Mouse (Mus musculus) gastrocnemius, postnatal 36 days (tissue): Measurements from ENCODE around the gene Cnpy3. TPM values are rescaled to one million over a fixed set of nuclear protein-coding genes. Genes with fewer than 3 reads are reported as not detected.

Source experiments
- DNase-seq, 2 experiments: peaks; one replicate each; pipeline ENCODE4 v3.0.0; 2022
- intact Hi-C: fragments of 180-260 bp; cut with DNase I; formaldehyde crosslinking; loops from one replicate; pipeline ENCODE4 v1.15.1; 2025
- total RNA-seq, 2 experiments: library from RNA; stranded (reverse); gene quantifications; 2 replicates each; pipeline ENCODE4 v1.2.3; 2021

Gene Cnpy3
- total RNA-seq, 2 experiments from 2014 or later = 7.6 to 8.9 TPM

DNA sequence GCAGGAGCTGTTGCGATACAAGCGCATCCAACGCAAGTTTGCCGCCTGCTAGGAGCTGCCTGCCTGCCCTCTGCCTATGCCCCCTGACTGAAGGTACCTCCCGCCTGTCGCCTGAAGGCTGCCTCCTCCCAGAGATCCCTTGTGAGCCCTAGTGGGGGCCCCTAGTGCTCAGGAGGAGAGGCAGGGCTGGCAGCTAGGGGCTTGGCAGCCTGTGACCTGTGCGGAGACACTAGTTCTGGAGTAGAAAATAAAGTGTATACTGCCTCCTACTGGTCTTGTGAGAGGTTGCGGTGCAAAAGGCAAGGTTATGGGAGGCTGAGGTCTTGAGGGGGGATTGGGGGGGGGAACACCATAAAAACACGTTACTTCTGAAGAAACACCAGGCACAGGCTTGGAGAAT lies 26.7 kb downstream of the Cnpy3 start:
- DNase-seq = no peak
- intact Hi-C loops = loop anchor here (5.0 kb wide), 1 partner anchor 198 kb away; no protein-coding TSS in a partner anchor

- no peak for DNase-seq
- intact Hi-C loops = loop anchor here (5.0 kb wide), 3 partner anchors 82 to 887 kb away; no protein-coding TSS in a partner anchor
Observed at GRCm38 (mm10) chr17:46724477-46725084, 27.4 kb downstream of the Cnpy3 start.

DNA sequence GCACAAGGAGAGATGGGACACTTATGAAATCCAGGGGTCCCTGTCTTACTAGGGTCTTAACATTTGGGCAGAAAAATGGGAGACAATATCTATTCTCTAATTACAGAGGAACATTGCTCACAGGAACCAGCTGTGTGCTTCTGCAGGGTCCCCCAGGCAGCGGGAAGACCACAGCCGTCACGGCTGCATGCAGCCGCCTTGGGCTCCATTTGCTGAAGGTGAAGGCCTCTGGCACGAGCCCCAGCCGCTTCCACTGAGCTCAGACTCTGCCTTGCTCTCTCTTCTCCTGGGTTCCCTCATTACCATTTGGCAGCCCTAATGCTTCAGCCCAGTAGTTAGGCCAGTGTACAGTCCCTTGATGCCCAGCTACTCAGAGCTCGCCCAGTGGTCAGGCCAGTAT lies 30.9 kb downstream of the Cnpy3 start:
- intact Hi-C loops = loop anchor here (5.0 kb wide), 2 partner anchors 79 to 884 kb away; no protein-coding TSS in a partner anchor
- DNase-seq = no peak

- intact Hi-C loops = loop anchor here (5.0 kb wide), 2 partner anchors 38 to 138 kb away; partner anchors contain the start of gene Mea1
- DNase-seq = no peak
Observed at GRCm38 (mm10) chr17:46714756-46715481, 37.1 kb downstream of the Cnpy3 start.

- intact Hi-C loops = loop anchor here (5.0 kb wide), 1 partner anchor 37 kb away; the partner anchor contains the start of gene Mea1
- no peak for DNase-seq
Observed at GRCm38 (mm10) chr17:46713849-46714248, 38.2 kb downstream of the Cnpy3 start.

- DNase-seq = no peak
- intact Hi-C loops = loop anchor here (5.0 kb wide), 1 partner anchor 35 kb away; the partner anchor contains the start of gene Mea1
Observed at GRCm38 (mm10) chr17:46712442-46712841, 39.6 kb downstream of the Cnpy3 start.

- peak; percentile 35 to 50 for DNase-seq
- intact Hi-C loops = loop anchor here (5.0 kb wide), 1 partner anchor 34 kb away; the partner anchor contains the start of gene Mea1
Observed at GRCm38 (mm10) chr17:46711612-46712271, 40.3 kb downstream of the Cnpy3 start.

GRCm38 (mm10) chr17:46710959-46711597 lies 40.9 kb downstream of the Cnpy3 start, which contains the start of gene Pex6:
TSS of gene Pex6 (plus strand) at chr17:46711463.
- intact Hi-C loops = loop anchor here (5.0 kb wide), 1 partner anchor 34 kb away; the partner anchor contains the start of gene Mea1
- DNase-seq = peak; percentile 86 to 91

DNA sequence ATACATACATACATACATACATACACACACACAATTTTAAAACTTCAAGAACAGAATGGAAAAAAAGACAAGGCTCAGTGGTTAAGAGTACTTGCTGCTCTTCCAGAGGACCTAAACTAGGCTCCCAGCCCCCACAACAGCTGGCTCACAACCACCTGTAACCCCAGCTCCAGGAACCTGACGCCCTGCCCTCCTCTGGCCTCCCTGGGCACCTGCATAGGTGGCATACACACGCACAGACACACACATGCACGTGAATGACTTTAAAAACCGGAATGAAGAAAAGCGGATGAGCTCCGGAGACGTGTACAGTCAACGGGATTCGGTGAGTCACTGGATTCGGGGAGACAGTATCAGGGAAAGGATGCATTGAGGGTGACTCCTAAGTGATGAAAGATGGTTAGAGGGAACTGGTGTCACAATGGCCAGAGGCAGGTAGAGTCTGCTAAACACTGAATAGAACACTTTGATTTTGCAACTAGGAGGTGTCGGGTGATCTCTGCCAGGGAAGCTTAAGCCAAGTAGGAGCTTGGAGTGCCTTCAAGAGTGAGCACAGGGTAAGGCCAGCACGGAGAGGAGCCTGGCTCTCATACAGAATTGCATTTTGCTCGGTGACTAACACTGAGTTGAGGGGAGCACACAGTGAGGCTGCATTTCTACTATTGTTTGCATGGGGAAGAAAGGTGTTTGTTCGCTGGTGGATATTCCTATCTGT lies 45.5 kb downstream of the Cnpy3 start:
- intact Hi-C loops = no loop called here
- no peak for DNase-seq

GRCm38 (mm10) chr17:46704887-46705835 lies 46.9 kb downstream of the Cnpy3 start, which contains the start of gene Ppp2r5d:
TSS of gene Ppp2r5d (minus strand) at chr17:46705111.
- intact Hi-C loops = no loop called here
- DNase-seq = peak; percentile 96 to 97

- intact Hi-C loops = loop anchor here (2.0 kb wide), 1 partner anchor 17 kb away; no protein-coding TSS in a partner anchor
- DNase-seq = no peak
Observed at GRCm38 (mm10) chr17:46703971-46704886, 47.8 kb downstream of the Cnpy3 start.

GRCm38 (mm10) chr17:46702506-46702905 lies 49.5 kb downstream of the Cnpy3 start:
- intact Hi-C loops = loop anchor here (2.0 kb wide), 1 partner anchor 16 kb away; no protein-coding TSS in a partner anchor
- DNase-seq = no peak

DNA sequence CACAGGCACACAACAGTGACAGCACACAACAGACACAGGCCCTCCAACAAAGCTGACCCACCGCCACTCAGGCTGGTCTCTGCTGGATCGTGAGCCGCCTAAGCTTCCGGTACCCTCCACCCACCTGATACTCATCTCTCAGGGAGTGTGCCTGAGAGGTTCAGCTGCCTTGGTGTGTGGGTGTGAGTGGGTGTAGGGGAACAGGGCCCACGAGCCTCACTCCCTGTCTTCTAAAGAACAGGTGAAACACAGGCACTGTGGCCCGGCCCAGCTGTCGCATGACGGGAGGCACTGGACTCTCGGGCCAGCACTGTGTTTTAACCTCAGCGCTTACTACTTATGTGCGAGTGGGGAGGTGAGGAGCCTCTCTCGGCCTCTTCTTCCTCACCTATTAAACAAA lies 49.9 kb downstream of the Cnpy3 start:
- no peak for DNase-seq
- intact Hi-C loops = loop anchor here (2.0 kb wide), 1 partner anchor 15 kb away; no protein-coding TSS in a partner anchor

GRCm38 (mm10) chr17:46701489-46701888 lies 50.5 kb downstream of the Cnpy3 start:
- intact Hi-C loops = no loop called here
- DNase-seq = no peak

- no peak for DNase-seq
- intact Hi-C loops = no loop called here
Observed at GRCm38 (mm10) chr17:46699912-46700311, 52.1 kb downstream of the Cnpy3 start.

GRCm38 (mm10) chr17:46699245-46699644 lies 52.8 kb downstream of the Cnpy3 start:
- no peak for DNase-seq
- intact Hi-C loops = no loop called here

DNA sequence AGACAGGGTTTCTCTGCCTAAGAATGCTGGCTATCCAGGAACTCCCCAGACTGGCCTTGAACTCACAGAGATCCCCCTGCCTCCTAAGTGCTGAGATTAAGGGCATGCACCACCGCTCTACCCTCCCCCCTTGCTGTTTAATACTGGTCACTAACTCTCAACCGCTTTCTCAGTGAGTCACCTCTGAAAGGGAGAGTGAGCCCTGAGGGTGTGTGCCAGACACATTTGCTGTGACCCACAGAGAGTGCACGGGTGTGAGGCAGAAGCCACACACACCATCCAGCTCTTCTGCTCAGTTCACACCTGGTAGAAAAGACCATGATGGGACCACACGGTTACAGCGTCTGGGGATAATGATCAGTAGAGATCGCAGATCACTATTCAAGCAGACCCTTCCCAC lies 53.5 kb downstream of the Cnpy3 start:
- no peak for DNase-seq
- intact Hi-C loops = no loop called here
